Mouse (Mus musculus) liver, embryonic 12.5 days (tissue): ENCODE results near the gene 4930412O13Rik. TPM values are rescaled to one million over a fixed set of nuclear protein-coding genes. Genes with fewer than 3 reads are reported as not detected.

Source experiments
- ATAC-seq: fragments of 200-750 bp; cut with Nextera tagmentation; 2 replicates; pipeline ENCODE4 v1.8.0; 2017; ENCODE audit warnings: moderate number of reproducible peaks, mild to moderate bottlenecking, moderate library complexity
- H3K27ac ChIP-seq: fragments of 300-500 bp; sonication (generic); 2 replicates; pipeline ENCODE4 v1.5.1; 2016; ENCODE audit warnings: mild to moderate bottlenecking
- H3K27me3 ChIP-seq: fragments of 300-500 bp; sonication (generic); replicated peaks from 2 replicates; pipeline ENCODE4 v1.6.1; 2016; ENCODE audit warnings: mild to moderate bottlenecking, moderate library complexity
- H3K36me3 ChIP-seq: fragments of 300-500 bp; sonication (generic); 2 replicates; pipeline ENCODE4 v1.6.1; 2016; ENCODE audit warnings: mild to moderate bottlenecking, moderate library complexity
- H3K4me1 ChIP-seq: fragments of 300-500 bp; sonication (generic); 2 replicates; pipeline ENCODE4 v1.6.1; 2016
- H3K4me2 ChIP-seq: fragments of 300-500 bp; sonication (generic); 2 replicates; pipeline ENCODE4 v1.6.1; 2016; ENCODE audit warnings: mild to moderate bottlenecking, moderate library complexity
- H3K4me3 ChIP-seq: fragments of 300-500 bp; sonication (generic); 2 replicates; pipeline ENCODE4 v1.5.1; 2016; ENCODE audit warnings: mild to moderate bottlenecking, moderate library complexity
- H3K9ac ChIP-seq: fragments of 300-500 bp; sonication (generic); 2 replicates; pipeline ENCODE4 v1.6.1; 2016; ENCODE audit warnings: mild to moderate bottlenecking, moderate library complexity
- H3K9me3 ChIP-seq: fragments of 300-500 bp; sonication (generic); replicated peaks from 2 replicates; pipeline ENCODE4 v1.6.1; 2016; ENCODE audit warnings: mild to moderate bottlenecking, moderate library complexity
- WGBS: fragments of 180-500 bp; shearing (Covaris S2); methylation state at CpG from one replicate; pipeline ENCODE4 v1.1.7; 2016; ENCODE audit not compliant: insufficient replicate concordance; 5-methylcytosine and 5-hydroxymethylcytosine counted together
- polyA plus RNA-seq: library from polyadenylated mRNA; unstranded; fragments of >200 nt; fragmentation: Nextera tagmentation; extraction: Ambion mirVana; gene quantifications from 2 replicates; pipeline ENCODE4 v1.2.1, GENCODE M21; 2016

4930412O13Rik gene
- polyA plus RNA-seq, 1 experiment from 2014 or later, result not detected

DNA sequence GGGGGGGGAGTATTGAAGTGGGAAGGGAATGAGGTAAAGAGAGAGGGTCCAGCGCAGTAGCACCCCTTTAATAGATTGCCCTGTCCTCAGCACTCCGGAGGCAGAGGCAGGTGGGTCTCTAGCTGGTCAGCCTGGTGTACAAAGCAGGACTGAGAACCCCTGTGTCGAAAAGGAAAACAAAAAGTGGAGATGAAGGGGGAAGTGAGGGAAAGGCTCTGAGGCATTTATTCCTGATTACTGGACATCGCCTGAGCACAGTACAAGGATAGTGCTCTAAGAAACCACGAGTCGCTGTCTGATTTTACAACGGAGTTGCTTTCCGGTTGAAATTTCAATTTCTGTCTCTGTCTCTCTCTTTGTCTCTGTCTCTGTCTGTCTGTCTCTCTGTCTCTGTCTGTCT, 9.2 kb downstream of the 4930412O13Rik start:
- H3K27ac ChIP-seq, result no peak overlapping the region
- peaks cover 97% of the 10 kb centered on the region for H3K27me3 ChIP-seq
- H3K4me3 ChIP-seq, result 0 out of 2 replicates have a peak overlapping the region, but pooled peaks have one; percentile 40
- no peak overlapping the region for H3K9ac ChIP-seq
- WGBS, result 4% methylated on average over 8 of the region's 8 CpGs
- H3K9me3 ChIP-seq, result no peaks in the 10 kb centered on the region
- peaks cover 13% of the 10 kb centered on the region for H3K4me1 ChIP-seq
- no peaks in the 10 kb centered on the region for H3K36me3 ChIP-seq
- ATAC-seq, result no peak
- H3K4me2 ChIP-seq, result peak overlapping the region; percentile 67

DNA sequence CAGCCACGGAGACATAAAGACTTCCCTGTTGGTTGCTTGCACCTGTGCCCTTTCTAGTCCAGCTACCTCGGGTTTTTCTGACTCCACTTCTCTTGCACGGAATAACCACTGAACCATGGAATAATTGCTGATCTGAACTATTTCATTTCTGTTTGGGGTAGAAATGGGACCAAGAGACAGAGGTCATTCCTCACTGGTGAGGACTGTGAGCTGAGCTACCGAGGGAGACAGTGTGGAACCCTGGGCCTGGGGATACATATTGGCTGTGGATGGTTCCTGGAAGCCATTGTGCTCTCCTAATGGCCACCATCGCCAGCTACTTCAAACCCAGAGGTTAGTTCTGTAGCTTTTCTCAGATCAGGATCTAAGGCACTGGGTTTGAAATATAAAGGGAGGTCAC, 9.9 kb downstream of the 4930412O13Rik start:
- no peak overlapping the region for H3K4me2 ChIP-seq
- 7% methylated on average over 5 of the region's 5 CpGs for WGBS
- no peaks in the 10 kb centered on the region for H3K9me3 ChIP-seq
- H3K4me3 ChIP-seq, result no peak overlapping the region
- peaks cover 18% of the 10 kb centered on the region for H3K4me1 ChIP-seq
- H3K27me3 ChIP-seq, result peaks cover 97% of the 10 kb centered on the region
- no peak overlapping the region for H3K27ac ChIP-seq
- H3K9ac ChIP-seq, result no peak overlapping the region
- H3K36me3 ChIP-seq, result no peaks in the 10 kb centered on the region
- ATAC-seq, result no peak

DNA sequence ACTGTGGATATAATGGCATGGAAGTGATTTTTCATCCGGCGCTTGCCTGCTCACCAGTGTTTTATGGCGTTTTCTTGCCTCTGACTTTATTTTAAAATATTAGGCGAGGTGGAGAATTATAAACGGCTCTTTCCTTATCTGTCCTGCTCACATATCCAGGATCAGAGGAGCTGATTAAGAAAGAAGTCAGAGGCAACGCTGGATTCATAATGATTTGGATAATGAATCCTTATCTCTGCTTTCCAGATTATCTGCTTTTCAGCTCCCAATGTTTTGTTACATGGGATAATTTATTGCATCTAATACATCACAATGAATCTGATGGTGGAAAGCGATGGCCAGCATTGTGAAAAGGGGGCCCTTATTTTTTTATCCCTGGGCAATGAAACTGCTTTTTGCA, 11.5 kb downstream of the 4930412O13Rik start:
- Histone ChIP-seq H3K9ac (no peak overlapping the region), H3K27me3 (peaks cover 97% of the 10 kb centered on the region), H3K4me1 (peaks cover 18% of the 10 kb centered on the region), H3K4me3 (no peak overlapping the region), H3K27ac (no peak overlapping the region), H3K9me3 (no peaks in the 10 kb centered on the region), H3K36me3 (no peaks in the 10 kb centered on the region), H3K4me2 (no peak overlapping the region)
- WGBS, result 18% methylated on average over 7 of the region's 7 CpGs
- no peak for ATAC-seq

DNA sequence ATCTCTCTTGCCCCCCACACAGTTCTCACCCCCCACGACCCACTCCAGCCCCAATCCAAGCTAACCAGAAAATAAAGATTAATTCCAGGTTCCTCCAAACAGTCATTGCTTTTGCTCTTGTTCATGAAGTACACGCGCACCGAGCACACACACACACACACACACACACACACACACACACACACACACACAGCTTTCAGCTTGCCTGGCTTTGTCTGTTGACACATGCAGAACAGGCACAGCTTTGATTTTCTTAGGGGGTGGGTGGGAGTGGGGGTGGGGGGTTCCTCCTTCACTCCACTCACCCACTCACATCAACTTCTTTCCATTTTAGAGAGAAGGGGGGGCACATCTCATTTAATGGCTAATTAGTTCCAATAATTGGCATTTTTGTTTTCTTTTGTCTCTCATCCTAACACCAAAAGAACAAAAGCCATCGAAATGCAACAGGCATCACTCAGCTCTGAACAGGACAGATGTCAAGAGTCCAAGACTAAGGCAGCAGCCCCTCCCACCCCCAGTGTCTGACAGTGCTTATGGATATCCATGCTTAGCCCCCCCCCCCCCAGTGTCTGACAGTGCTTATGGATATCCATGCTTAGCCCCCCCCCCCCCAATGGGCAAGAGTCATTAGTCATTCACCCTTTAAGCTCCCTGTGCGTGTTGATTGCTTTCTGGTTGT, 12.4 kb downstream of the 4930412O13Rik start:
- Histone ChIP-seq H3K36me3 (no peaks in the 10 kb centered on the region), H3K9ac (no peak overlapping the region), H3K9me3 (no peaks in the 10 kb centered on the region), H3K4me1 (peaks cover 18% of the 10 kb centered on the region), H3K4me2 (no peak overlapping the region), H3K27ac (no peak overlapping the region), H3K27me3 (peaks cover 97% of the 10 kb centered on the region), H3K4me3 (no peak overlapping the region)
- 5% methylated on average over 6 of the region's 6 CpGs for WGBS
- no peak for ATAC-seq

DNA sequence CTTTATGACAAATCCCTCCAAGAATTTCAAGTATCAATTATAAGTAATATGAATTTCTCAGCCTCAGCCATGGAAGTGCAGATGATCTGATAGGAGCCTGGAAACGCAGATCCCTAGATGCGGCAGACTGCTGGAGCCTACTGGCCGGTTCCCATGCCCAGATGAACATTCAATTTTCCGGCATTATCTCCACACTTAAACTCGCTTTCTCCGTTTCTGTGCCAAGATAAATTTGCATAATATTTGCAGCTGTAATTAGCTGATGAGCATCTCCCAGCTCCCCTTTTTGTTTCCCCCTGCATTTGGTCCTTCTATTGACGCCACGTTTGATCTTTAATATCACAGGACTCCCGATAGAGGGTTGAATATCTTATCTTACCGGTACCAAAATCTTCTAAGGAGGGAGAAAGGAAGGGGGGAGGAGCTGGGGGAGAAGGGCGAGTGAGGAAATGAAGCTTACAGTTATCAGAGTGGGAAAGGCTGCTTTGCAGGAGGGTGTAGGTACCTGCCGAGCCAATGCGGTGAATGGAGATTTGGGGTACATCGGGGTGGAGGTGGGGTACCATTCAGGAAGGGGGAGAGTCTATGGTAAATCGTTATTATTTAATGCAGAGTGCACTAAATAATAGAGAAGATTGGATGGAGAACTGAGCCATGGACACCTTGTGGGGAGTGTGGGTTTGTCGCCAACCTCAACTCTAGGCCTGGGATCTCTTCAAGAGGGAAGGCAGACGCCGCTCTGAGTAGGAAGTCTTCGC, 14.0 kb downstream of the 4930412O13Rik start:
- Histone ChIP-seq H3K27me3 (peaks cover 97% of the 10 kb centered on the region), H3K4me2 (no peak overlapping the region), H3K27ac (no peak overlapping the region), H3K9me3 (no peaks in the 10 kb centered on the region), H3K4me1 (peaks cover 7% of the 10 kb centered on the region; the same call in 1 of the 2 replicates), H3K4me3 (no peak overlapping the region), H3K9ac (no peak overlapping the region), H3K36me3 (no peaks in the 10 kb centered on the region)
- no peak for ATAC-seq
- 2% methylated on average over 19 of the region's 19 CpGs for WGBS

DNA sequence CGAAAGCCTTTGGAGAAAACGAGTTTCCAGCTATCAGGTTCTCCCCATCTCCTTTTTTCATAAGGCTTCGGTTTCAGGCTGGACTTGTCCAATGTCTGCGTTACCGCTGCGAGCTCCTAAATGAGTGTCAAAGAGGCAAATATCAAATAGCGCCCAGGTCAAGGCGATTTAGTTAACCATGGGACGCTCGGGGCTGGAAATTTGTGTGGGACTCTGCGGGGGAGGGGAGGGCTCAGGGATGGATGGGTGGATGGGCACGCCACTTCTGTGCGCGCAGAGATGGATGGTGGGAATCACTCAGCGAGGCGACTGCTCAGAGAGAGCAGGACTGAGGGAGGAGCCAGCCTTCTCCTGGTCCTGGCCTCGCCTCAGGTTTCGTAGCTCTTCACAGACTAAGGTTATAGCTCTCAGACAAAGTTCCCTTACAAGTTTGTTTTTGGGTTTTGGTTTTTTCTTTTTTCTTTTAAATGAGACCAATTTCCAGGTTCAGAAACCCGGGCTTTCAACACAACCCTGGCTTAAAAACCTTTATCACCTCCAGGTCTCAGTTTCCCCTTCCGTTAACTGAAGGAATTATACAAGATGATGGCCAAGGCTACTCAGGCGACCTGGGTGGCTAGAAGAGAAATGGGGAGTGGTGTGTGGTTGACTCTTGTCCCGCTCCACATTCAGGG, 15.2 kb downstream of the 4930412O13Rik start:
- Histone ChIP-seq H3K27me3 (peaks cover 85% of the 10 kb centered on the region), H3K4me3 (peak overlapping the region; percentile 3; the same call in 1 of the 2 replicates), H3K4me1 (peaks cover 5% of the 10 kb centered on the region; the same call in 1 of the 2 replicates), H3K27ac (no peak overlapping the region), H3K4me2 (0 out of 2 replicates have a peak overlapping the region, but pooled peaks have one; percentile 22), H3K36me3 (no peaks in the 10 kb centered on the region), H3K9me3 (no peaks in the 10 kb centered on the region), H3K9ac (no peak overlapping the region)
- ATAC-seq, result no peak
- 1% methylated on average over 22 of the region's 22 CpGs for WGBS

DNA sequence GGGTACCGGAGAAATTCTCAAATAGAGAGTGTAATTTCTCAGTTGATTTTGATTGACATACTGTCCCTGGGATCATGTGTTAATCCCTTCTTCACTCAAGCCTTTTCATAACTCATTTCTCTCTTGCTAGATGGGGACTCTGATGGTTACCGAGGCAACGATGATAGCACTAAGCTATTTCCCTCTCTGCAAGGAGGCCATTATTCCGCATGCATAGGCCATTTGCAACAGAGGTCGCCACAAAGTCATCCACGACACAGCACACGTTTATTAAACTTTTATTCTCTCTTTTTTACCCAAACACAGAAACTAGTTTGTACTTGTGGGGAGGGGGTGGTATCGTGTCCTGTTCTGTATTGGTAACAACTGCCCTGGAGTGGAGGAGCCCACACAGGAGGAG, 16.8 kb downstream of the 4930412O13Rik start:
- 34% methylated on average over 8 of the region's 8 CpGs for WGBS
- no peak overlapping the region for H3K4me2 ChIP-seq
- H3K9ac ChIP-seq, result no peak overlapping the region
- no peak for ATAC-seq
- H3K9me3 ChIP-seq, result no peaks in the 10 kb centered on the region
- no peak overlapping the region for H3K4me3 ChIP-seq
- H3K27me3 ChIP-seq, result peaks cover 79% of the 10 kb centered on the region
- no peak overlapping the region for H3K27ac ChIP-seq
- no peaks in the 10 kb centered on the region for H3K36me3 ChIP-seq
- peaks cover 5% of the 10 kb centered on the region; the same call in 1 of the 2 replicates for H3K4me1 ChIP-seq

DNA sequence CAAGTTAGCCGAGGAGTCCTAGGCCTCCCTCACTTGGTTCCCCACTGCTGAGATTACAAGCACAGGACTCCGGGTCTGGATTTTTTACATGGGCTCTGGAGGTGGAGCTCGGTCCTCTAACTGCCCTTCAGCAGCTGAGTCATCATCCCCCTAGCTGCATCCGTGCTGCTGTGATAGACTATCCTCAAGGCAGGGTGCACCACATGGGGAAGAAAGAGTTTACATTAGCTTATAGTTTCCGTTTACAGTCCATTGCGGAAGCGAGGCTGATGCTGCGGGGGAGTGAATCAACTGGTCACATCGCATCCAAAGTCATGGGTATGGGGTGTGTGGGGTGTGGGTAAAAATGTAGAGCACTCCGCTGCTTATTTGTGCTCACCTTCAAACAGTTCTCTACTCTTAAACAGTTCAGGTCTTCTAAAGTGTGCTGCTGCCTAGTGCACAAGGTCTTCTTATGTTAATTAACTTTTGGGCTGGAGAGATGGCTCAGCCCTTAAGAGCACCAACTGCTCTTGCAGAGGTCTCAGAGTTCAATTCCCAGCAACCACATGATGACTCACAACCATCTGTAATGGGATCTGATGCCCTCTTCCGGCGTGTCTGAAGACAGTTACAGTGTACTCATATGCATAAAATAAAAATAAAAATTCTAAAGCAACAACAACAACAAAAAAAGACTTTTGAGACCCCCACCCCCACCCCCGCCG, 23.0 kb downstream of the 4930412O13Rik start:
- peaks cover 10% of the 10 kb centered on the region for H3K4me1 ChIP-seq
- no peaks in the 10 kb centered on the region for H3K9me3 ChIP-seq
- 40% methylated on average over 14 of the region's 14 CpGs for WGBS
- H3K27me3 ChIP-seq, result peaks cover 28% of the 10 kb centered on the region
- no peak overlapping the region for H3K27ac ChIP-seq
- ATAC-seq, result no peak
- no peak overlapping the region for H3K4me3 ChIP-seq
- H3K9ac ChIP-seq, result no peak overlapping the region
- H3K4me2 ChIP-seq, result no peak overlapping the region
- H3K36me3 ChIP-seq, result no peaks in the 10 kb centered on the region

DNA sequence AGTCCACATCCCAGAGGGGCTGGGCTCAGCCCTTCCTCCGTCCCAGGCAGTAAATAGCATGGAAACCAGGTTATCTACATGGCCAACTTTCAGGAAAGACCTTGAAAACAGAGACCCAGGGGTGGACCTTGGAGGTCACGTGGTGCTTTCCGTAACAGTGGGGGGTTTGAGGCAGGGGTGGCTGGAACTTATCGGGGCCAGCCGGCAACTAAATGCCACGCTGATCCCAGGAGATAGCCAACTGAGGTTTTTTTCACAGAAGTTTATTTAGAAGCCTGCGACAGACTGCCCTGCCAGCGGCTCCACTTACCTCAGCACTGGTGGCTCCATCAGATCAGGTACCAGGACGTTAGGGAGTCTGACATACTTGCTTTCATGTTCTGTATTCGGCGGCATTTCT, 24.9 kb downstream of the 4930412O13Rik start:
- Histone ChIP-seq H3K27me3 (peaks cover 17% of the 10 kb centered on the region), H3K4me1 (peaks cover 10% of the 10 kb centered on the region), H3K4me3 (peak overlapping the region; percentile 34), H3K9me3 (no peaks in the 10 kb centered on the region), H3K27ac (0 out of 2 replicates have a peak overlapping the region, but pooled peaks have one; percentile 11), H3K9ac (no peak overlapping the region), H3K4me2 (peak overlapping the region; percentile 58), H3K36me3 (no peaks in the 10 kb centered on the region)
- peak; percentile 73 for ATAC-seq
- 2% methylated on average over 11 of the region's 11 CpGs for WGBS

DNA sequence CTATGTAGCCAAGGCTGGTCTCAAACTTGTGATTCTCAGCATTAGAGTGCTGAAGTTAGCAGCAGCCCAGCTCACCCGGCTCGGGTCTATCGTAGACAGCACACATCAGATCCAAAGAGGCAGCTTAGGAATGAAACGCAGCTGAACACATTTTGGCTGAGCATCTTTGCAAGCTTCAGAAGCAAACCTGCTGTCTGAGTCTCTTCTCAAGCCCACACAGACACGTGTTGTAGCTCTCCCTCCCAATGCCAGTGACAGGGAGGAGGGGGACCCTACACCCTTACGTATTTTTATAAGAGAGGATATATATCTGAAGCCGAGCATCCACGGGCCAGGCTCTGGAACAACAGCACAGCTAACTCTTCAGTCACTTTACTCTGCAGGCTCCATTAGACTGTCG, 36.5 kb downstream of the 4930412O13Rik start:
- H3K9me3 ChIP-seq, result no peaks in the 10 kb centered on the region
- 0 out of 2 replicates have a peak, but pooled peaks cover 4% of the 10 kb centered on the region for H3K4me1 ChIP-seq
- no peaks in the 10 kb centered on the region for H3K27me3 ChIP-seq
- H3K36me3 ChIP-seq, result peaks cover 43% of the 10 kb centered on the region
- H3K4me3 ChIP-seq, result no peak overlapping the region
- ATAC-seq, result no peak
- no peak overlapping the region for H3K4me2 ChIP-seq
- H3K27ac ChIP-seq, result no peak overlapping the region
- WGBS, result 88% methylated on average over 9 of the region's 9 CpGs
- no peak overlapping the region for H3K9ac ChIP-seq

DNA sequence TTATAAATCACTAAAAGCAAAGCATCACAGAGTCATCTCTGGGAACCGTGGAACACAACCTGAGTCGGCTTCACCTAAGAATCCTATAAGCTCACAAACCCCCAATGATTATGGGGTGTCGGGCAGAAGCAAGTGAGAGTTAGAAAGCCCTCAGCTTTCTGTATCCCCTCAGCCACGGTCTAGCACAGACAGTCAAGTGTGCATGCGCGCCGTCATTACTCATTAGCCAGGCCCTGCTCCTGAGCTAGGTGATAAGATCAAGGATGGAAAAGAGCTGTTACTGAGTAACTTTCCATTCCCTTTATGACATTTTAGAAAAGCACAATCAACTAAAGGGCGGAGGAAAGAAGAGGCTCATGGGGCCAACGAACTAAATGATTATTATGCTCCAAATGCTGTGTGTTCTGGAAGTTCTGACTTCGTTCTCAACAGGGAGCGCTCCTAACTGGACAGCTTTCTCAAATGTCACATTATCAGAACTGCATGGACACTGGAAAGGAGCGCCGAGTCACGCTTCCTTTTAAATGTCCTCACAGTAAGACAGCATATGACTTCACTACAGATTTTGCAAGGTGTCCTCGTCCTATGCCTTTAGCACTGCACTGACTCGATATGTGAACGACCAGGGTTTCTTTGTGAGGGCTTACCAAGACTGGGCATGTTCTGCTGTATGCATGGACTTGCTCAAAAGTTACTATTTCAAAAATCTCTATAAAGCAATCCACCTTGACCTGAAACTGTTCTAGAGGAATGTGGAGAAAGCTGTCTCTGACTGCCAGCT, 37.8 kb downstream of the 4930412O13Rik start:
- no peaks in the 10 kb centered on the region for H3K9me3 ChIP-seq
- peak overlapping the region; percentile 58 for H3K27ac ChIP-seq
- H3K4me2 ChIP-seq, result no peak overlapping the region
- ATAC-seq, result peak; percentile 73
- H3K9ac ChIP-seq, result no peak overlapping the region
- no peak overlapping the region for H3K4me3 ChIP-seq
- no peaks in the 10 kb centered on the region for H3K27me3 ChIP-seq
- H3K36me3 ChIP-seq, result peaks cover 49% of the 10 kb centered on the region
- no peaks in the 10 kb centered on the region for H3K4me1 ChIP-seq
- 78% methylated on average over 17 of the region's 17 CpGs for WGBS
